Comparison of ENCODE assay signal across 13 mouse cellular contexts in the genomic region with DNA sequence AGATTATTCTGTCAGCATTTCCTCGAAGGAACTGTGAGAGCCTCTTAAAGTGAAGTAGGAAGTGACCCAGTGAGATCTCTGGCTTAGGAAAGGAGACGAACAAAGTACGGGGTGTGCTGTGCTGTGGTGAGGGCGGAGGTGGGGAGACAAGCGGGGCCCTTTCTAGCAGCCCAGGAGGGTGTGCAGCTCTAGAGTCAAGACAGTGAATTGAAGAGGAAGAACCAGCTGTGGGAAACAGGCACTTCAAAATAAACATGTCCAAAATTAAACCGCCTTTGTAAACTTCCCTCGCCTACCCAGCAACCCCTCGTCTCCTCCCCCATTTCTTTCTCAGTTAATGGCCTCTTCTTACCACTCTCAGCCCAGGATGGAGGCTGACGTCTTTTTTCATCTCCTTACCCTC.
DNase-seq lines count a peak whose midpoint lies in the region; ATAC-seq and TF ChIP-seq lines count a peak whose summit lies in the region.
"Had no signal": no experiment of that assay in that cellular context is flagged by ENCODE, and none has a peak within 500 bp of the region (broad histone marks: within the 10 kb centered on the region; RNA-seq: fewer than 3 reads in every experiment).

No protein-coding gene starts in this region.

- TF ChIP-seq CTCF in kidney, postnatal 0 days (IDR thresholded peaks at IDR 0.05; ENCODE audit: low read depth) = no peak

- intact Hi-C loops in gastrocnemius, postnatal 36 days (cut with DNase I) = loop anchor here (10.0 kb wide), 1 partner anchor 70 kb away; no protein-coding TSS in a partner anchor
- intact Hi-C loops in left cerebral cortex, postnatal 36 days (cut with DNase I) = no loop called here

- peak; percentile 2 for DNase-seq in gastrocnemius, adult 18-20 months (ENCODE audit: low spot score)
- no peak for DNase-seq in gastrocnemius, postnatal 36 days
- peak; percentile 51 for DNase-seq in kidney, postnatal 0 days (ENCODE audit: low spot score)
- peak; percentile 80 for DNase-seq in lung, postnatal 36 days
- DNase-seq in c-Kit-positive CD71-positive TER-119-positive erythroid progenitor cells, embryonic 14.5 days (ENCODE audit: low spot score) = no peak
- DNase-seq in left cerebral cortex, postnatal 36 days (ENCODE audit: low spot score in 2 of 2) = no peak
- DNase-seq: adrenal gland, adult 2 months; cerebellum, postnatal 10 days; midbrain, embryonic 14.5 days had no signal

- H3K9me3 ChIP-seq in kidney, postnatal 0 days (replicated peaks; ENCODE audit: low read length) = no peaks in the 10 kb centered on the region
- H3K9me3 ChIP-seq in kidney, embryonic 14.5 days (ENCODE audit: control insufficient read depth, low read length) = no peaks in the 10 kb centered on the region
- H3K9me3 ChIP-seq in embryonic facial prominence, embryonic 15.5 days (replicated peaks) = no peaks in the 10 kb centered on the region
- H3K9me3 ChIP-seq: limb, embryonic 12.5 days had no signal

- H3K4me1 ChIP-seq in kidney, postnatal 0 days (replicated peaks; ENCODE audit: insufficient read depth, low read length) = 0 out of 2 replicates have a peak, but pooled peaks cover 5% of the 10 kb centered on the region
- 0 out of 2 replicates have a peak, but pooled peaks cover 12% of the 10 kb centered on the region for H3K4me1 ChIP-seq in kidney, embryonic 14.5 days (ENCODE audit: control insufficient read depth, insufficient read depth, low read length)
- peaks cover 16% of the 10 kb centered on the region for H3K4me1 ChIP-seq in embryonic facial prominence, embryonic 15.5 days

- no peak overlapping the region for H3K9ac ChIP-seq in kidney, postnatal 0 days (ENCODE audit: low read depth, low read length)
- no peak overlapping the region for H3K9ac ChIP-seq in kidney, embryonic 14.5 days (ENCODE audit: low read depth, low read length)
- no peak overlapping the region for H3K9ac ChIP-seq in embryonic facial prominence, embryonic 15.5 days
- H3K9ac ChIP-seq: limb, embryonic 12.5 days had no signal

- H3K4me3 ChIP-seq in kidney, postnatal 0 days (replicated peaks; ENCODE audit: low read depth, low read length) = no peak overlapping the region
- H3K4me3 ChIP-seq in kidney, embryonic 14.5 days (ENCODE audit: low read length) = no peak overlapping the region
- H3K4me3 ChIP-seq in embryonic facial prominence, embryonic 15.5 days (replicated peaks) = no peak overlapping the region
- H3K4me3 ChIP-seq: erythroblast, embryonic 14.5 days; limb, embryonic 12.5 days had no signal

- no peaks in the 10 kb centered on the region for H3K36me3 ChIP-seq in kidney, postnatal 0 days (ENCODE audit: insufficient read depth, low read length)
- H3K36me3 ChIP-seq in kidney, embryonic 14.5 days (ENCODE audit: control insufficient read depth, insufficient read depth, low read length) = no peaks in the 10 kb centered on the region
- H3K36me3 ChIP-seq in embryonic facial prominence, embryonic 15.5 days = no peaks in the 10 kb centered on the region
- H3K36me3 ChIP-seq: limb, embryonic 12.5 days had no signal

- ATAC-seq in kidney, postnatal 0 days (replicated peaks; ENCODE audit: low FRiP score, low read depth) = no peak
- ATAC-seq in kidney, embryonic 14.5 days (ENCODE audit: low FRiP score, low TSS enrichment) = no peak
- no peak for ATAC-seq in embryonic facial prominence, embryonic 15.5 days (ENCODE audit: insufficient number of reproducible peaks, low FRiP score, low TSS enrichment, low read depth)

- 0 out of 2 replicates have a peak overlapping the region, but pooled peaks have one; percentile 3 for H3K4me2 ChIP-seq in kidney, postnatal 0 days (ENCODE audit: low read length)
- no peak overlapping the region for H3K4me2 ChIP-seq in kidney, embryonic 14.5 days (replicated peaks; ENCODE audit: low read depth, low read length)
- H3K4me2 ChIP-seq in embryonic facial prominence, embryonic 15.5 days (replicated peaks) = no peak overlapping the region
- H3K4me2 ChIP-seq: limb, embryonic 12.5 days had no signal

- H3K27ac ChIP-seq in kidney, postnatal 0 days = peak overlapping the region; percentile 57; the same call in 1 of the 2 replicates
- H3K27ac ChIP-seq in kidney, embryonic 14.5 days (ENCODE audit: low read depth, low read length) = no peak overlapping the region
- 0 out of 2 replicates have a peak overlapping the region, but pooled peaks have one; percentile 1 for H3K27ac ChIP-seq in embryonic facial prominence, embryonic 15.5 days (replicated peaks)
- H3K27ac ChIP-seq: limb, embryonic 12.5 days had no signal

- H3K27me3 ChIP-seq in kidney, postnatal 0 days (ENCODE audit: insufficient read depth, low read length) = no peaks in the 10 kb centered on the region
- H3K27me3 ChIP-seq in kidney, embryonic 14.5 days (ENCODE audit: control insufficient read depth, insufficient read depth, low read length) = no peaks in the 10 kb centered on the region
- no peaks in the 10 kb centered on the region for H3K27me3 ChIP-seq in embryonic facial prominence, embryonic 15.5 days
- H3K27me3 ChIP-seq: limb, embryonic 12.5 days had no signal

- WGBS in kidney, postnatal 0 days = 40% methylated on average over 9 of the region's 9 CpGs
- WGBS in kidney, embryonic 14.5 days = 55% methylated on average over 9 of the region's 9 CpGs
- 36% methylated on average over 9 of the region's 9 CpGs for WGBS in embryonic facial prominence, embryonic 15.5 days

Comparison
In these comparisons a context has a peak if more than half of its experiments do, and no peak if none do; other contexts are left out.
1. DNase-seq: peak in gastrocnemius, adult 18-20 months (single experiment), kidney, postnatal 0 days (single experiment) and lung, postnatal 36 days (single experiment); none in gastrocnemius, postnatal 36 days (0 of 2), c-Kit-positive CD71-positive TER-119-positive erythroid progenitor cells, embryonic 14.5 days (single experiment) and left cerebral cortex, postnatal 36 days (0 of 2).